Mouse (Mus musculus) heart, embryonic 16.5 days (tissue): ENCODE results near the gene Ppfibp2. TPM values are rescaled to one million over a fixed set of nuclear protein-coding genes. Genes with fewer than 3 reads are reported as not detected.

Experiments
- ATAC-seq: fragments of 200-750 bp; cut with Nextera tagmentation; replicated peaks from 2 replicates; pipeline ENCODE4 v1.8.0; 2017; ENCODE audit warnings: moderate number of reproducible peaks; ENCODE audit not compliant: insufficient read depth, low FRiP score; ENCODE audit errors: extremely low read depth
- H3K27ac ChIP-seq: fragments of 300-500 bp; sonication (generic); 2 replicates; pipeline ENCODE4 v1.5.1; 2014; ENCODE audit warnings: mild to moderate bottlenecking, low read length, control low read depth, moderate library complexity
- H3K27me3 ChIP-seq: fragments of 300-500 bp; sonication (generic); 2 replicates; pipeline ENCODE4 v1.6.1; 2014; ENCODE audit warnings: low read length, mixed read lengths; ENCODE audit not compliant: control insufficient read depth, insufficient read depth
- H3K36me3 ChIP-seq: fragments of 300-500 bp; sonication (generic); 2 replicates; pipeline ENCODE4 v1.6.1; 2014; ENCODE audit not compliant: control insufficient read depth, insufficient read depth
- H3K4me1 ChIP-seq: fragments of 300-500 bp; sonication (generic); 2 replicates; pipeline ENCODE4 v1.6.1; 2014; ENCODE audit warnings: low read length, mixed read lengths; ENCODE audit not compliant: control insufficient read depth, insufficient read depth
- H3K4me2 ChIP-seq: fragments of 300-500 bp; sonication (generic); 2 replicates; pipeline ENCODE4 v1.6.1; 2014; ENCODE audit warnings: low read depth, mild to moderate bottlenecking, control low read depth, low read length
- H3K4me3 ChIP-seq: fragments of 300-500 bp; sonication (generic); 2 replicates; pipeline ENCODE4 v1.5.1; 2014; ENCODE audit warnings: mild to moderate bottlenecking, control low read depth, low read length
- H3K9ac ChIP-seq: fragments of 300-500 bp; sonication (generic); 2 replicates; pipeline ENCODE4 v1.6.1; 2014; ENCODE audit warnings: low read length, control low read depth
- H3K9me3 ChIP-seq: fragments of 300-500 bp; sonication (generic); replicated peaks from 2 replicates; pipeline ENCODE4 v1.6.1; 2016; ENCODE audit warnings: low read length; ENCODE audit not compliant: control insufficient read depth
- WGBS: fragments of 180-500 bp; shearing (Covaris S2); extraction: QIAGEN DNeasy Blood & Tissue Kit; methylation state at CpG from one replicate; pipeline ENCODE4 v1.1.7; 2014; 5-methylcytosine and 5-hydroxymethylcytosine counted together
- polyA plus RNA-seq: library from polyadenylated mRNA; unstranded; fragments of >200 nt; fragmentation: Nextera tagmentation; extraction: Ambion mirVana; gene quantifications from 2 replicates; pipeline ENCODE4 v1.2.1, GENCODE M21; 2015

The Ppfibp2 gene
- polyA plus RNA-seq, 1 experiment from 2014 or later, result 5.9 TPM

GRCm38 (mm10) chr7:107648937-107649688, 54.1 kb downstream of the Ppfibp2 start:
- 80% methylated on average over 12 of the region's 12 CpGs for WGBS
- no peak overlapping the region for H3K4me3 ChIP-seq
- ATAC-seq, result no peak
- H3K27ac ChIP-seq, result no peak overlapping the region
- H3K4me2 ChIP-seq, result no peak overlapping the region
- peaks cover 2% of the 10 kb centered on the region; the same call in 1 of the 2 replicates for H3K9me3 ChIP-seq
- H3K27me3 ChIP-seq, result no peaks in the 10 kb centered on the region
- H3K4me1 ChIP-seq, result no peaks in the 10 kb centered on the region
- no peaks in the 10 kb centered on the region for H3K36me3 ChIP-seq
- no peak overlapping the region for H3K9ac ChIP-seq

GRCm38 (mm10) chr7:107649990-107650389, 55.0 kb downstream of the Ppfibp2 start:
- H3K36me3 ChIP-seq, result no peaks in the 10 kb centered on the region
- ATAC-seq, result no peak

GRCm38 (mm10) chr7:107651821-107652220, 56.8 kb downstream of the Ppfibp2 start:
- Histone ChIP-seq H3K4me2 (no peak overlapping the region), H3K27ac (no peak overlapping the region), H3K9ac (no peak overlapping the region), H3K4me3 (no peak overlapping the region), H3K27me3 (no peaks in the 10 kb centered on the region), H3K9me3 (no peaks in the 10 kb centered on the region), H3K4me1 (no peaks in the 10 kb centered on the region), H3K36me3 (no peaks in the 10 kb centered on the region)
- 43% methylated on average over 1 of the region's 1 CpGs for WGBS
- ATAC-seq, result no peak

More at GRCm38 (mm10) chr7:107649990-107650389, 55.0 kb downstream of the Ppfibp2 start:
- no peak overlapping the region for H3K27ac ChIP-seq
- no peaks in the 10 kb centered on the region for H3K4me1 ChIP-seq
- H3K9me3 ChIP-seq, result peaks cover under 1% of the 10 kb centered on the region; the same call in 1 of the 2 replicates
- no peak overlapping the region for H3K9ac ChIP-seq
- no peak overlapping the region for H3K4me2 ChIP-seq
- no peaks in the 10 kb centered on the region for H3K27me3 ChIP-seq
- H3K4me3 ChIP-seq, result no peak overlapping the region
- WGBS, result 85% methylated on average over 7 of the region's 7 CpGs

- no peak for ATAC-seq
- no peak overlapping the region for H3K4me2 ChIP-seq
- H3K4me3 ChIP-seq, result no peak overlapping the region
- 72% methylated on average over 6 of the region's 6 CpGs for WGBS
- no peaks in the 10 kb centered on the region for H3K36me3 ChIP-seq
- H3K27me3 ChIP-seq, result no peaks in the 10 kb centered on the region
- no peaks in the 10 kb centered on the region for H3K9me3 ChIP-seq
- no peak overlapping the region for H3K9ac ChIP-seq
- H3K27ac ChIP-seq, result no peak overlapping the region
- H3K4me1 ChIP-seq, result no peaks in the 10 kb centered on the region
Measured at GRCm38 (mm10) chr7:107656451-107656850, 61.4 kb downstream of the Ppfibp2 start.

- 72% methylated on average over 8 of the region's 8 CpGs for WGBS
- no peak; the same call in 1 of the 2 replicates for ATAC-seq
- H3K27ac ChIP-seq, result no peak overlapping the region
- no peak overlapping the region for H3K4me2 ChIP-seq
- peaks cover 11% of the 10 kb centered on the region for H3K4me1 ChIP-seq
- H3K36me3 ChIP-seq, result no peaks in the 10 kb centered on the region
- no peak overlapping the region for H3K9ac ChIP-seq
- no peak overlapping the region for H3K4me3 ChIP-seq
- H3K27me3 ChIP-seq, result no peaks in the 10 kb centered on the region
- H3K9me3 ChIP-seq, result no peaks in the 10 kb centered on the region
Measured at GRCm38 (mm10) chr7:107659186-107659918, 64.3 kb downstream of the Ppfibp2 start.

GRCm38 (mm10) chr7:107661189-107661842, 66.3 kb downstream of the Ppfibp2 start:
- ATAC-seq, result no peak
- H3K9me3 ChIP-seq, result no peaks in the 10 kb centered on the region
- no peaks in the 10 kb centered on the region for H3K27me3 ChIP-seq
- H3K9ac ChIP-seq, result no peak overlapping the region
- WGBS, result 19% methylated on average over 8 of the region's 8 CpGs
- H3K4me1 ChIP-seq, result peaks cover 26% of the 10 kb centered on the region
- no peak overlapping the region for H3K4me3 ChIP-seq
- H3K27ac ChIP-seq, result no peak overlapping the region
- no peaks in the 10 kb centered on the region for H3K36me3 ChIP-seq
- H3K4me2 ChIP-seq, result no peak overlapping the region

GRCm38 (mm10) chr7:107661843-107662281, 66.9 kb downstream of the Ppfibp2 start:
- Histone ChIP-seq H3K27me3 (no peaks in the 10 kb centered on the region), H3K9me3 (no peaks in the 10 kb centered on the region), H3K27ac (no peak overlapping the region), H3K36me3 (no peaks in the 10 kb centered on the region), H3K4me1 (peaks cover 31% of the 10 kb centered on the region), H3K4me2 (no peak overlapping the region), H3K9ac (no peak overlapping the region), H3K4me3 (no peak overlapping the region)
- ATAC-seq, result no peak
- WGBS, result 74% methylated on average over 5 of the region's 5 CpGs

- Histone ChIP-seq H3K9me3 (no peaks in the 10 kb centered on the region), H3K4me2 (no peak overlapping the region), H3K4me1 (peaks cover 36% of the 10 kb centered on the region), H3K9ac (no peak overlapping the region), H3K27ac (no peak overlapping the region), H3K27me3 (no peaks in the 10 kb centered on the region), H3K4me3 (no peak overlapping the region), H3K36me3 (no peaks in the 10 kb centered on the region)
- no peak for ATAC-seq
- WGBS, result 56% methylated on average over 6 of the region's 6 CpGs
Measured at GRCm38 (mm10) chr7:107663621-107664020, 68.6 kb downstream of the Ppfibp2 start.
